Mouse (Mus musculus): ENCODE measurements around the gene Hpse.

DNA sequence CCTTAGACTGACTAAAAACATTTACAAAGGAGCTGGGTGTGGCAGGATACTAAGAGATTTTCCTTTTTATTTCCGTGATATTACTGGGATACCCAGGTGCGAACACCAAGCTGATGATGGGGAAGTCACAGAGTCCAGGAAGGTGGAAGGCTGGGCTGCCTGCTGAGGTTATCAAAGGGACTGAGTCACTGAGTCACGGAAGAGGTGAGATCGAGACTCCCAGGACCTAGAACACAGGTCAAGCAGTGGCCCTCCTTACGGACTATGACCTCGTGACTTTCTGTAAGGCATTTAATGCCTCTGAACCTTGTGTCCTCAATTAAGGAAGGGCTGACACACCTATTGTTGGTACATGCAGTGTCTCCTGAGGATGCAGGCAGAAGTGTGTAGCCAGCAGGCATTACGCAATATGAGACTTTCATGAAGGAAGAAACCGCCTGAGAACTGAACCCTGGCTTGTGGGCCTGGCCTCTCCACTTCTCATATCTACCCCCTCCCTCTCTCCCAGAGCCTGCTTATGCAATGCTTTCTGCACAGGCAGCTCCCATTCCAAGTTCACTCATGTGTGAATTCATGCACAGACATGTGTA, 86.9 kb downstream of the Hpse start:
- TF ChIP-seq CTCF (IDR thresholded peaks at IDR 0.05; ENCODE audit: low read depth) = no peak
- TF ChIP-seq EP300 (IDR thresholded peaks at IDR 0.05; ENCODE audit: low read depth) = no peak

Measured in liver, embryonic 14.5 days (tissue).